In genomic region chr10:128278158-128278557, GRCm38 (mm10) we compare ENCODE assay signal across 25 mouse cellular contexts. TPM values are rescaled to one million over a fixed set of nuclear protein-coding genes. Genes with fewer than 3 reads are reported as not detected.
A peak's percentile ranks its signal among the peaks of the same experiment; 100 is the strongest.
DNase-seq lines count a peak whose midpoint lies in the region; ATAC-seq and TF ChIP-seq lines count a peak whose summit lies in the region.
"Had no signal": no experiment of that assay in that cellular context is flagged by ENCODE, and none has a peak within 500 bp of the region (broad histone marks: within the 10 kb centered on the region; RNA-seq: fewer than 3 reads in every experiment).

No protein-coding gene starts in this region.

- no peak overlapping the region for H3K9ac ChIP-seq in lung, embryonic 14.5 days
- no peak overlapping the region for H3K9ac ChIP-seq in stomach, embryonic 15.5 days
- no peak overlapping the region for H3K9ac ChIP-seq in stomach, postnatal 0 days (ENCODE audit: low read length)
- H3K9ac ChIP-seq: embryonic facial prominence, embryonic 12.5 days; forebrain, embryonic 13.5 days; forebrain, embryonic 15.5 days; forebrain, postnatal 0 days had no signal

- H3K27ac ChIP-seq in lung, embryonic 14.5 days (ENCODE audit: low read depth) = no peak overlapping the region
- no peak overlapping the region for H3K27ac ChIP-seq in stomach, embryonic 15.5 days
- H3K27ac ChIP-seq in stomach, postnatal 0 days (replicated peaks) = no peak overlapping the region
- H3K27ac ChIP-seq: embryonic facial prominence, embryonic 10.5 days; embryonic facial prominence, embryonic 12.5 days; forebrain, embryonic 13.5 days; forebrain, embryonic 15.5 days had no signal

- no peak for TF ChIP-seq EP300 in stomach, postnatal 0 days (optimal IDR thresholded peaks at IDR 0.05)

- 53% methylated on average over 6 of the region's 6 CpGs for WGBS in lung, embryonic 14.5 days
- WGBS in stomach, embryonic 15.5 days = 58% methylated on average over 6 of the region's 6 CpGs
- 64% methylated on average over 6 of the region's 6 CpGs for WGBS in stomach, postnatal 0 days

- peaks cover 53% of the 10 kb centered on the region for H3K36me3 ChIP-seq in lung, embryonic 14.5 days (ENCODE audit: insufficient read depth)
- peaks cover 17% of the 10 kb centered on the region for H3K36me3 ChIP-seq in stomach, embryonic 15.5 days
- H3K36me3 ChIP-seq in stomach, postnatal 0 days (ENCODE audit: control insufficient read depth, insufficient read depth, low read length) = peaks cover 18% of the 10 kb centered on the region

- H3K9me3 ChIP-seq in lung, embryonic 14.5 days (ENCODE audit: low read depth, low read length) = no peaks in the 10 kb centered on the region
- H3K9me3 ChIP-seq in stomach, embryonic 15.5 days = no peaks in the 10 kb centered on the region
- H3K9me3 ChIP-seq in stomach, postnatal 0 days (ENCODE audit: control insufficient read depth, low read length) = no peaks in the 10 kb centered on the region
- H3K9me3 ChIP-seq: embryonic facial prominence, embryonic 10.5 days; embryonic facial prominence, embryonic 12.5 days; forebrain, embryonic 13.5 days; forebrain, embryonic 15.5 days; G1E had no signal

- no peaks in the 10 kb centered on the region for H3K4me1 ChIP-seq in lung, embryonic 14.5 days (ENCODE audit: insufficient read depth)
- H3K4me1 ChIP-seq in stomach, embryonic 15.5 days = no peaks in the 10 kb centered on the region
- H3K4me1 ChIP-seq in stomach, postnatal 0 days (replicated peaks; ENCODE audit: control insufficient read depth, insufficient read depth) = no peaks in the 10 kb centered on the region
- H3K4me1 ChIP-seq: embryonic facial prominence, embryonic 12.5 days; forebrain, embryonic 13.5 days; forebrain, embryonic 15.5 days had no signal

- no peak overlapping the region for H3K4me3 ChIP-seq in lung, embryonic 14.5 days (ENCODE audit: low read depth, low read length)
- no peak overlapping the region for H3K4me3 ChIP-seq in stomach, embryonic 15.5 days (replicated peaks)
- no peak overlapping the region for H3K4me3 ChIP-seq in stomach, postnatal 0 days (ENCODE audit: low read depth, low read length)
- H3K4me3 ChIP-seq: embryonic facial prominence, embryonic 10.5 days; embryonic facial prominence, embryonic 12.5 days; forebrain, embryonic 13.5 days; forebrain, embryonic 15.5 days had no signal

- peak; percentile 16 for DNase-seq in cerebellum, adult 9-11 months
- no peak for DNase-seq in cerebellum, adult 11 months
- DNase-seq in lung, embryonic 14.5 days = no peak
- no peak for DNase-seq in lung, postnatal 14 days
- DNase-seq in stomach, postnatal 0 days (ENCODE audit: low spot score) = no peak
- DNase-seq: adrenal gland, adult 8-10 months; adrenal gland, postnatal 14 days; adrenal gland, postnatal 36 days; B cell, adult 2 months; cerebellum, adult 18-20 months; cerebellum, adult 8-10 months; forebrain, postnatal 0 days had no signal

- no peaks in the 10 kb centered on the region for H3K27me3 ChIP-seq in lung, embryonic 14.5 days (ENCODE audit: insufficient read depth, low read length)
- H3K27me3 ChIP-seq in stomach, embryonic 15.5 days (replicated peaks) = no peaks in the 10 kb centered on the region
- H3K27me3 ChIP-seq in stomach, postnatal 0 days (ENCODE audit: control insufficient read depth, insufficient read depth, low read length) = no peaks in the 10 kb centered on the region
- H3K27me3 ChIP-seq: CH12.LX; embryonic facial prominence, embryonic 12.5 days; forebrain, embryonic 13.5 days; forebrain, embryonic 15.5 days; Patski had no signal

- ATAC-seq in lung, embryonic 14.5 days (ENCODE audit: insufficient read depth) = peak; percentile 6; the same call in 1 of the 2 replicates
- 0 out of 2 replicates have a peak, but pooled peaks have one; percentile 10 for ATAC-seq in stomach, embryonic 15.5 days (ENCODE audit: insufficient read depth, low FRiP score, low read depth)
- ATAC-seq in stomach, postnatal 0 days (ENCODE audit: low FRiP score, low TSS enrichment) = no peak
- ATAC-seq: activated CD4-positive, CD25-positive, alpha-beta regulatory T cell, adult 4 months; CD4-positive, CD25-positive, alpha-beta regulatory T cell, adult 4 months; forebrain, embryonic 13.5 days; forebrain, embryonic 15.5 days; forebrain, postnatal 0 days; Patski had no signal

- no peak overlapping the region for H3K4me2 ChIP-seq in lung, embryonic 14.5 days
- H3K4me2 ChIP-seq in stomach, embryonic 15.5 days = no peak overlapping the region
- no peak overlapping the region for H3K4me2 ChIP-seq in stomach, postnatal 0 days (replicated peaks; ENCODE audit: low read depth)
- H3K4me2 ChIP-seq: embryonic facial prominence, embryonic 12.5 days; forebrain, embryonic 13.5 days; forebrain, embryonic 15.5 days had no signal

- no peak for TF ChIP-seq CTCF in lung, embryonic 14.5 days (IDR thresholded peaks at IDR 0.05; ENCODE audit: low read depth)
- no peak for TF ChIP-seq CTCF in stomach, postnatal 0 days (IDR thresholded peaks at IDR 0.05; ENCODE audit: low read depth)

RNA-seq across cellular contexts. Expression of gene Stat2, which starts 7.8 kb away (rescaled TPM):
- polyA plus RNA-seq in lung, embryonic 14.5 days (2014; fragmentation: Nextera tagmentation; extraction: Ambion mirVana) = 13.1 and 13.8 TPM in 2 replicates
- polyA plus RNA-seq in stomach, embryonic 15.5 days (2015; fragmentation: Nextera tagmentation; extraction: Ambion mirVana) = 13.0 and 16.3 TPM in 2 replicates
- 7.8 and 8.6 TPM in 2 replicates for polyA plus RNA-seq in stomach, postnatal 0 days (2015; fragmentation: Nextera tagmentation; extraction: Ambion mirVana)

RNA-seq across cellular contexts. Expression of gene Apof, which starts 9.7 kb away (rescaled TPM):
- not detected in 2 replicates for polyA plus RNA-seq in lung, embryonic 14.5 days (2014; fragmentation: Nextera tagmentation; extraction: Ambion mirVana)
- 2.8 and 8.5 TPM in 2 replicates for polyA plus RNA-seq in stomach, embryonic 15.5 days (2015; fragmentation: Nextera tagmentation; extraction: Ambion mirVana)
- 1.1 and 2.5 TPM in 2 replicates for polyA plus RNA-seq in stomach, postnatal 0 days (2015; fragmentation: Nextera tagmentation; extraction: Ambion mirVana)
- polyA plus RNA-seq: activated CD4-positive, CD25-positive, alpha-beta regulatory T cell, adult 4 months; CD4-positive, CD25-positive, alpha-beta regulatory T cell, adult 4 months; embryonic facial prominence, embryonic 10.5 days; embryonic facial prominence, embryonic 12.5 days; embryonic facial prominence, embryonic 14.5 days; forebrain, embryonic 11.5 days; forebrain, embryonic 13.5 days; forebrain, embryonic 15.5 days; G1E had no signal

RNA-seq across cellular contexts. Expression of gene Il23a, which starts 20.4 kb away (rescaled TPM):
- polyA plus RNA-seq in lung, embryonic 14.5 days (2014; fragmentation: Nextera tagmentation; extraction: Ambion mirVana) = 0.17 and 0.41 TPM in 2 replicates
- 0.40 and 0.46 TPM in 2 replicates for polyA plus RNA-seq in stomach, embryonic 15.5 days (2015; fragmentation: Nextera tagmentation; extraction: Ambion mirVana)
- 0.33 and 0.35 TPM in 2 replicates for polyA plus RNA-seq in stomach, postnatal 0 days (2015; fragmentation: Nextera tagmentation; extraction: Ambion mirVana)
- polyA plus RNA-seq: activated CD4-positive, CD25-positive, alpha-beta regulatory T cell, adult 4 months; CD4-positive, CD25-positive, alpha-beta regulatory T cell, adult 4 months; embryonic facial prominence, embryonic 10.5 days; embryonic facial prominence, embryonic 12.5 days; forebrain, embryonic 11.5 days; forebrain, embryonic 13.5 days; forebrain, embryonic 15.5 days; forebrain, postnatal 0 days had no signal

RNA-seq across cellular contexts. Expression of gene Apon, which starts 24.3 kb away (rescaled TPM):
- polyA plus RNA-seq in lung, embryonic 14.5 days (2014; fragmentation: Nextera tagmentation; extraction: Ambion mirVana) = 0.18 and 0.67 TPM in 2 replicates
- polyA plus RNA-seq in stomach, embryonic 15.5 days (2015; fragmentation: Nextera tagmentation; extraction: Ambion mirVana) = 0.24 and 0.55 TPM in 2 replicates
- polyA plus RNA-seq in stomach, postnatal 0 days (2015; fragmentation: Nextera tagmentation; extraction: Ambion mirVana) = 0.13 TPM in 1 of 2 replicates, not detected in the other
- polyA plus RNA-seq: activated CD4-positive, CD25-positive, alpha-beta regulatory T cell, adult 4 months; CD4-positive, CD25-positive, alpha-beta regulatory T cell, adult 4 months; cortical plate, adult 2 months; forebrain, postnatal 0 days; G1E had no signal

RNA-seq across cellular contexts. Expression of gene Pan2, which starts 25.0 kb away (rescaled TPM):
- polyA plus RNA-seq in lung, embryonic 14.5 days (2014; fragmentation: Nextera tagmentation; extraction: Ambion mirVana) = 33.4 and 36.2 TPM in 2 replicates
- 27.1 and 31.2 TPM in 2 replicates for polyA plus RNA-seq in stomach, embryonic 15.5 days (2015; fragmentation: Nextera tagmentation; extraction: Ambion mirVana)
- 12.6 and 14.1 TPM in 2 replicates for polyA plus RNA-seq in stomach, postnatal 0 days (2015; fragmentation: Nextera tagmentation; extraction: Ambion mirVana)
